Mouse (Mus musculus) frontal cortex, adult 2 months (tissue): Measurements from ENCODE around the gene P2rx7. TPM values are rescaled to one million over a fixed set of nuclear protein-coding genes. Genes with fewer than 3 reads are reported as not detected.

ENCODE experiments used
- DNase-seq, 2 experiments: peaks; one replicate each; pipeline ENCODE4 v3.0.0; 2022; ENCODE audit warnings: low spot score in 1 of 2; ENCODE audit errors: extremely low spot score in 1 of 2
- polyA plus RNA-seq: library from polyadenylated mRNA; depleted of rRNA; stranded (reverse); fragments of >200 nt; gene quantifications from 2 replicates; pipeline ENCODE4 v1.2.3, GENCODE M21; 2012

Gene P2rx7
- polyA plus RNA-seq, 1 experiment = 16.3 TPM

- DNase-seq = no peak
Measured at GRCm38 (mm10) chr5:122687391-122687790, 43.7 kb downstream of the P2rx7 start.

- no peak for DNase-seq
Measured at GRCm38 (mm10) chr5:122689153-122689552, 45.4 kb downstream of the P2rx7 start.

GRCm38 (mm10) chr5:122690486-122690885, 46.8 kb downstream of the P2rx7 start:
- no peak for DNase-seq

GRCm38 (mm10) chr5:122693431-122694207, 49.9 kb downstream of the P2rx7 start:
- DNase-seq = peak in 1 of 2 experiments; percentile 35

- DNase-seq = no peak
Measured at GRCm38 (mm10) chr5:122695516-122695915, 51.8 kb downstream of the P2rx7 start.

- no peak for DNase-seq
Measured at GRCm38 (mm10) chr5:122698041-122698700, 54.5 kb downstream of the P2rx7 start.

- DNase-seq = no peak
Measured at GRCm38 (mm10) chr5:122698701-122699060, 55.0 kb downstream of the P2rx7 start.

- DNase-seq = no peak
Measured at GRCm38 (mm10) chr5:122700109-122700836, 56.6 kb downstream of the P2rx7 start.

GRCm38 (mm10) chr5:122700837-122701212, 57.1 kb downstream of the P2rx7 start:
- DNase-seq = no peak

- no peak for DNase-seq
Measured at GRCm38 (mm10) chr5:122702156-122702555, 58.4 kb downstream of the P2rx7 start.

GRCm38 (mm10) chr5:122703574-122703973, 59.9 kb downstream of the P2rx7 start:
- DNase-seq = no peak

GRCm38 (mm10) chr5:122704571-122704970, 60.9 kb downstream of the P2rx7 start:
- DNase-seq = no peak

GRCm38 (mm10) chr5:122705174-122705573, 61.5 kb downstream of the P2rx7 start:
- DNase-seq = no peak

- no peak for DNase-seq
Measured at GRCm38 (mm10) chr5:122706917-122707275, 63.2 kb downstream of the P2rx7 start.

GRCm38 (mm10) chr5:122707276-122708181, 63.8 kb downstream of the P2rx7 start, which contains the start of gene P2rx4:
P2rx4 (plus strand) TSS chr5:122707544.
- peak; percentile 80 to 86 for DNase-seq

- DNase-seq = no peak
Measured at GRCm38 (mm10) chr5:122708819-122709218, 65.1 kb downstream of the P2rx7 start.

- no peak for DNase-seq
Measured at GRCm38 (mm10) chr5:122715723-122716122, 72.0 kb downstream of the P2rx7 start.

- DNase-seq = no peak
Measured at GRCm38 (mm10) chr5:122716793-122717192, 73.1 kb downstream of the P2rx7 start.

GRCm38 (mm10) chr5:122718400-122718799, 74.7 kb downstream of the P2rx7 start:
- no peak for DNase-seq

GRCm38 (mm10) chr5:122719168-122719567, 75.5 kb downstream of the P2rx7 start:
- DNase-seq = no peak
